Mouse (Mus musculus): Measurements from ENCODE around the gene Mrnip. TPM values are rescaled to one million over a fixed set of nuclear protein-coding genes. Genes with fewer than 3 reads are reported as not detected.

Mrnip gene
- total RNA-seq, 1 experiment from 2014 or later, result 12.9 TPM

DNA sequence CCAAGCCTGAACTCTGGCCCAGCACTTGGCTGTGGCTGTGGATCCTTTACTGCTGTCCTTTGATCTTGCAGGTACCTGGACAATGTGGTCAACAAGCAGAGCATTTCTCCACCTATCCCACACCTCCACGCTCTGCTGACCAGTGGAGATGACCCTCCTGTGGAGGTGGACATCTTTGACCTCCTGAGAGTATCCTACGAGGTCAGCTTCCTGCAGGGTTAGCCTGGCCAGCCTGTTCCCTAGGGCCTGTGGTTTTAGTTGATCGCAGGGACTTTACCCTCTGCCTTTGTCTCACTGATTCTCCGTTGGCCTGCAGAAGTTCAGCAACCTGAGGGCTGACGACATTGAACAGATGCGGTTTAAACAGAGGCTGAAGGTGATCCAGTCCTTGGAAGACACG lies 15.9 kb upstream of the Mrnip start:
- no peak for DNase-seq

DNA sequence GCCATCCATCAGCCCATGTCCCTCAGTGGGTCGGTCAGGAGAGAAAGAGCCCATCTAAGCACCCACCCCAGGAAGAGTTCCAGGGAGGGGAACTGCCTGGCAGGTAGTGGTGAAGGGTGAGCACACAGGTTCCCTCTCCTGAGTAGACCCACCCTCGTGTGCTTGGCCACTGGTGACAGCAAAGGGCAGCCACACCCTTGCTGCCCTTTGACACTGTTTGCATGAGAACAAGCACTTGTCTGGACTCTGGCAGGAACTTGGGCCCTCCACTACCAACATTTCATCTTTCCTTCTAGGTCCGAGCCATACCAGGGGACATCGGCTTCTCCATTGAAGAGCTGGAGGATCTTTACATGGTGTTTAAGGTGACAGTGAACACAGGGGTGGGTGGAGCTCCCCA lies 14.9 kb upstream of the Mrnip start:
- no peak for DNase-seq

DNA sequence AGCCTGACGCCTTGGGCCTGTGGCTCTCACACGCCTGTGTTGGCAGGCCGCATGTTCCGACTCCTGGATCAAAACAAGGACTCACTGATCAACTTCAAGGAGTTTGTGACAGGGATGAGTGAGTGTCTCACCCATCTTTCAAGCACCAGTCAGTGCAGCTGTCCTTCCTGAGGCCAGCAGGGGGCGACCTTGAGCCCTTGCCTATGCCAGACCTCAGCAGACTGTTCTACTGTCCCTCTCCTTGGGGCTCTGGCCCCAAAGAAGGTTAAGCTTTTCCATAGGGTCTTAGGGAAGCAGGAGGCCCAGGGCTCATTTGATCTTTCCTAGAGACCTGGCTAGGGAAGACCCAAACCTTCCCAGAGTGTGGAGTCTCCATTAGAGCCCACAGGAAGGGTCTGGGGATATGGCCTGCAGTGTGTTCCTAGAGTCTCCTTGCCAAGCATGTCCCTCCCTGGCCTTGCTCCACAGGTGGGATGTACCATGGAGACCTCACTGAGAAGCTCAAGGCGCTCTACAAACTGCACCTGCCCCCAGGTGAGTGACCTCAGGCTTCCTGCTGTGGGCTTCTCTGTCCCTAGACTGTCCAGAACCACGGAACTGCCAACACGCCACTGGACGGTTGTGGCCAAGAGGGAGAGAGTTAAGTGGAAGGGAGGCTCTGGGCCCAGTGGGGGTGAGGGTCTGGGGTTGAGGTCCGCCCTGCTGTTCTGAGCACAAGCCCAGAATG lies 12.5 kb upstream of the Mrnip start:
- DNase-seq, result peak; percentile 86

DNA sequence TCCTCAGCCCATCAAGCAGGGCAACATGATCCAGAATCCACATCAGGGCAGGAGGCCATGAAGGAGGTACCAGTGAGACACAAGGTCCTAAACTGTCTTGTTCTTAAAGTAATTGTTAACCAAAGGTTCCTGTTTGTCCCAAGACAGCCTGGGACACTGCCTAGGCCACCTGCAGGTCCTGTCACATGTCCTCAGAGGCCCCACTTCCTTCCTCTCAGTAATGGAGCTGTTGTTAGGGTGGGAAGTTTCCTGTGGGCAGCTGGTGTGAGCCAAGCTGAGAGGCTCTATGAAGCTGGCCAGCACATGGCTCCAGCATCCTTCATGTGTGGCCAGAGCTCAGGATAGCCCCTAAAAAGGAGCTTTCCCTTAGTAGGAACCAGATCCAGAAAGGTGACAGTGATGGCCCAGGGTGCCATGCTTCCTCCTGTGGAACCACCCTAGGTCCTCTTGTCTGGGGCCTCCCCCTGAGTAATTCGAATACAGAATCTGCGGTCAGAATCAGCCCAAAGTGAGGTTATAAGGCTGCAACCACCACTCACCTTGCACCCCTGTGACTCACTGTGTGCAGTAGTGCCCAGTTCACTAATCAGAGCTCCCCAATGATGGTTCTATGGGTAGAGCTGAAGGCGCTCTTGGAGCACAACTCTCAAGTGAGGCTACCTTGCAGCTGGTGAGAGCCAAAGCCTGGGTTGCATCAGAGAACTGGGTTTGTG lies 11.8 kb upstream of the Mrnip start:
- no peak for DNase-seq

DNA sequence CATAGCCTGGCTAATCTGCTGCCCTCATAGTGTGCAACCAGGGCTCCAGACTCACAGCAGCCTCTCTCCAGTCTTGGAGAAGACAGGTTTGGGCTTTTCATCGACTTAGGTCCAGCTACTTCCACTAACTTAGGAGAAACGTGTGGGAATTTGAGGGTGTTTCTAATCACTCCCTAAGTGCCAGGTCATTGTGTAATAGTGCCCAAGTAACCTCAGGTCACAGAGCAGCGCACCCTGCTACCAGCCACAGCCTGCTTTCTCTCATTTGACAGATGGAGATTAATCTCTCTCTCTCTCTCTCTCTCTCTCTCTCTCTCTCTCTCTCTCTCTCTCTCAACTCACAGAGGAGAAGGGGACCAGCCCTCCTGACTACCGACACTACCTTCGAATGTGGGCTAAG lies 5.9 kb upstream of the Mrnip start:
- DNase-seq, result no peak

DNA sequence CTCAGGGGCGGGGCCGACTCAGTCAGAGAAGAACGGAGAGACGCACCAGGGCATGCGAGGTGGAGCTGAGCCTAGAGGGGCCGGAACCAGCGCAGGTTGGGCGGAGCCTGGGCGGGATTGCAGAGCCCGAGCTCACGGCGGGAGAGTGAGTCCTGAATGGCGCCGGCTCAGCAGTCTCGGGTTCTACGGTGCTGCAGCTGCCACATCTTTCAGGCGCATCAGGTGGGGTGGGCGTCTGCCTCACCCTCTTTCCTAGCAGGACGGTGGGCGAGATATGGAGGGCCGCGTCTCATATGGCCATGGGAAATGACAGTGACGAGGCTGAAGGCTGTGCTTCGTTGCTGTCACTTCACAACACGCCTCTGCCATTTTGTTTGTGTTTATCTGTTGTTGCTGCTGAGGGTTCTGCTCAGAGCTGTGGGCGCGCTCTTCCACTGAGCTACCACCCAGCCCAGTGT lies 515 bp downstream of the Mrnip start:
- peak; percentile 99 for DNase-seq

DNA sequence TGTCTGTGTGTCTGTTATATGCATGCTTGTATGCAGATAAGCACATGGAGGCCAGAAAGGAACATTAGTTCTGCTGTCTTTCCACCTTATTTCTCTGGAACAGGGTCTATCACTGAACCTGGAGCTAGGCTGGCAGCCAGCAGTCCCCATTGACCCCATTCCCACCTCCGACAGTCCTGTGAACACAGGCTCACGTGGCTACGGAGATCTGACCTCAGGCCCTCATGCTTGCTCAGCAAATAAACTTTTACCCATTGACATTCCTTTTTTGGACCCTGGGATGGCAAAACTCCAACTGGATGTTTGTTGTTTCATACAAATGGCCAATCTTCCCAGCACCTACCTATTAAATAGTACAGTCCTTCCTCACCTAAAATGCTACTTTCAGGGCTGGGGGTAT lies 2.1 kb downstream of the Mrnip start:
- DNase-seq, result no peak

DNA sequence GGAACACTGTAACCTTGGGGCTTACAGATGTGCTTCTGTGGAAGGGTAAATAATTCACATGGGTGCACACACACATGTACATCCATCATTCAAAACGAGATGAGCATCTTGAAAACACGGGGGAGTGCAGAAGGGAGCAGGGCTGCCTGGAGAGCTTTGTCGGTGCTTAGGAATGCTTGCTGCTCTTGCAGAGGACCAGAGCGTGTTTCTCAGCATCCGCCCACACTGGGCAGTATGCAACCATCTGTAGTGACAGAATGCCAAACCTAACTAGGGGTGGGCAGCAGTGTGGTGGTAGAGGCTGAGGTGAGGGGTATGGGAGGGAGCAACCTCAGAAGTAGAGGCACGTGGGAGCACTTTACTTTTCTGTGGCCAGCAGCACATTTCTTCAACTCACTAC lies 2.9 kb downstream of the Mrnip start:
- DNase-seq, result no peak

DNA sequence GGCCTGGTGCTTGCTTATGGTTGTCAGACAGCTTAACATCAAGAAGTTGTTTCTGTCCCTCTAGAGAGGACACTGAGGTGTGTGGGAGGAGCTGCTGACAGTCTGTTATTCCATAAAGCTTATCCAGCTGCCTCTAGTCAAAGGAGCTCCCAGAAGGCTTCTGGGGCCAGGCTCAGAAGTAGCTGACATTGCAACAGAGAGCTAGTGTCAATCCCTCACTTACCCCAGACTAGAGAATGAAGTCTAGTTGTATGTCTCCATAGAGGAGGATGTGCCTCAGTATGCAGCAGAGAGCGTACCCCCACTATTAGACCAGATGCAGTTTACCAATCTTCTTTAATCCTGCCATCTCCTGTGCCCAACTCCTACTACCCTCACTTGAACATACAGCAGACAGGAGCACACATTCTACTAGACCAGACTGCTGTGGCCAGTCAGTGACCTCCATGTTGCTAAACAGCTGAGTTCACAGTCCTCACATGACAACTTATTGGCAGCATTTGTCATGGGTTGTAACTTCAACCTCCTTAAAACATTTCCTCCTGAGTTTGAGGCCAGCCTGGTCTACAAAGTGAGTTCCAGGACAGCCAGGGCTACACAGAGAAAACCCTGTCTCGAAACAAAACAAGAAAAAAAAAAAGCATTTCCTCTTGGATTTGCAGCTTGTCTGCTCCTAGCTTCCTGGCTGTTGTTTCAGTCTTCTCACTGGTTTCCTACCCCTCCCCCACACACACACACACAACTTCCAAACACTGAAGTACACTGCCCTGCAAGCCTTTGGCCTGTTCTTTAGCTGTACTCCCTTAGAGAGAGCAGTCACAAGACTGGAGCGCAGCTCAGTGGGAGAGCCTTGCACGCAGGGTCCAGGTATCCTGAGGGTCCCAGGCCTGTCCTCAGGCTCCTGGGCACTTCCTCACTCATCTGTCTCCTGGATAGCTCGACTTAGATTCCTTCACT lies 4.6 kb downstream of the Mrnip start:
- DNase-seq, result no peak

DNA sequence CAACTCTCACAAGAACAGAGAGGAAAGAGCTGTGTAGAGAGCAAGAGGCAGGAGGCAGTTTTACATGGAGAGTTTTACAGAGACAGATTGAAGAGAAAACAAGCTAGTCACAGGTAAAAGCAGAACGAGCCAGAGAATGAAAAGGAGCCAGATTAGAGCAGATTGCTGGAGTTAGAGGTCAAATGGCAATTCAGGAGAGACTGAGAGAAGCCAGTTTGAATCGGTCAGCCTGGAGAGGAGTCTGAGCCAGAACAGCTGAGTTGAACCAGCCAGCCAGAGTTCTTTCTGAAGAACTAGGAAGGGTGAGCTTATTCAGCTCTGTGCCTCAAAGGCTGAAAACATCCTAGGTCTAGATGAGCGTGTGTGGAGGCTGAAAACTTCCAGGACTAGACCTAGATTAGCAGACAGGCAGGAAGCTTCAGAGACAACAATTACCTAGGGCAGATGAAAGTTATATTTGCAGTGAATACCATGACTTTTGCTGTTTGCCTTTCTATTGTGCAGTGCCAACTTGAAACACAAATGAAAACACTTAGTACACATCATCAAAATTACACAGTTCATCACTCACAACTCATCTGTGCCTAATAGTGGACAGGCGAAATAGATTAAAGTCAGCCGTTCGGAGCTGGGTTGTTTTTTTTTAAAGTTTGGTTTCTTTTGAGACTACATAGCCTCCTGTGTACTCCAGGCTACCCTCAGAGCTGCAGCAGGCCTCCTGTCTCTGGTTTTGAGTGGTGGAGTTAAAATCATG lies 6.4 kb downstream of the Mrnip start:
- DNase-seq, result no peak

DNA sequence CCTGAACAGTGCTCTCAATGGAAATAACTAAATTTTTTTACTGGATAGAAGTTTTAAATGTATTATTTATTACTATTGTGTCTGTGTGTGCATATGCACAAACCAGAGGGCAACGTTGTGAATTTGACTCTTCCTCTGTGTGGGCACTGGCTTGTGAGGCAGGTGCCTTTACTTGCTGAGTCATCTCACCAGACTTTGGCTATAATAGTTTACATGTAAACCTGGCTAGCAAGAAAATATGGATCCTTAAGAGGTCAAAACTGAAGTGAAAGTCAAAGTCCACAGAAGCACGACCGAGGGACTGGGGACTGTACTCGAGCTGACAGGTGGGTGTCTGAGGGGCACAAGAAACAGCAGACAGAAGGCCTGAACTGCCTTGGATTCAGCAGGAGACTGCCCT lies 8.5 kb downstream of the Mrnip start:
- no peak for DNase-seq

DNA sequence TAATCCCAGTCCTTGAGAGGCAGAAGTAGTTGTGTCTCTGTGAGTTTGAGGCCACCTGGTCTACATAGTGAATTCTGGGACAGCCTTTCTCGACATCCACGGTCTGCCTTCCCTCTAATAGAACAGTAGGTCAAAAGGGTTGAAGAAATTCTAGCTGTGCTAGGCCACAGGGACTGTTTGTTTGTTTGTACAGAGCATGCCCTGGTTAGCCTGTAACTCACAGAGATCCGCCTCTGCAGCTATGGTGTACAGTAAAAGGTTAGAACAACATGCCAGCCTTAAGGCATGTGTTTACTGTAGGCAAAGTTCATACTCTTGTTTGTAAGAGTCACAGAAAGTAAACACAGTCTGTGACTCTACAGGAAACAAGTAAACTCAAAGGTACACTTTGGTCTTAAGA lies 10.5 kb downstream of the Mrnip start:
- no peak for DNase-seq

DNA sequence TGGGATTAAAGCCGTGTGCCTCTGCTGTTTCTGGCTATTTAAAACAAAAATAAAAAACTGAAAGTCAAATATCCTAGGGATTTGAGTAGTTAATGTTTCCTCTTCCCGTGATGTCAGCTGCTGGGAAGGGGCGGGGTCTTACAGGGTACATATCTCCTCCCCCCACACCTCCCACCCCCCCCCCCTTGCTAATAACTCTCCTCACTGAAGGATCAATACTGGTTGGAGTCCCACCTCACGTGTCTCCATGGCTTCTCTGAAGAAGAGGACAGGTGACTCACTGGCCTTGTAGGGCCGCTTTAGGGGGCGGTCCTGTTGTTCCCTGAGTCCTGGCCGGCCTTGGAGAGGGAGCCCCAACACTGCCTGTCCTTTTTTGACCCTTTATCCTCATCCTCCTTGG lies 14.4 kb downstream of the Mrnip start:
- DNase-seq, result peak; percentile 68

DNA sequence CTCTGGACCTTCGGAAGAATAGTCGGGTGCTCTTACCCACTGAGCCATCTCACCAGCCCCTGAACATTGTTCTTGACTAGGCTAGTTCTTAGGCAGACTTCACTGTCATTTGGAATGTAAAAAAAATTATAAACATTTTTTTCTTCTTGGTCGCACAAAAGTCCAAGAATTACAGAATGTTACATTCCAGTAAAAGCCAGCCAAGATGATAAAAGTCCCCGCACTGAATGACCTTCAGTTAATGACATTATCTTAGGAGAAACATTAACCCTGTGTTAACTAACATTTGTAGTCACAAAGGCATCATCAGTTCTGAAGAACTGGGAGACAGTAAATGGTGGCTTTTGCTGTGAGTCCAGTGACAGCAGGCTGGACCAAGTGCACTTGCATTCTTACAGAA lies 16.1 kb downstream of the Mrnip start:
- DNase-seq, result no peak

DNA sequence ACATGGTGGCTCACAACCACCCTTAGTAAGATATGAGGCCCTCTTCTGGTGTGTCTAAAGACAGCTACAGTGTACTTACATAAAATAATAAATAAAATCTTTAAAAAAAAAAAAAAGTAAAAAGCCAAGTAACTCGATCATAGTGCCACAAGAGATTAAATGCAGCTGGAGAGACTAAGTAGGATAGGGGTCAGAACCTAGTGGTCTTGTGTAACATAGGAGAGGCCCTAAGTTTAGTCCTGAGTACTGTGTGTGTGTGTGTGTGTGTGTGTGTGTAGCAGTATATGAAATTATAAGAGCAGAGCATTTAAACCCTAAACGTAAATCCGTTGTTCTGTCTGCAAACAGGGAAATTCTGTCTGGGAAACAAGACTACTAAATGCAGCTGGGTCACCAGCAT lies 18.0 kb downstream of the Mrnip start:
- DNase-seq, result no peak

DNA sequence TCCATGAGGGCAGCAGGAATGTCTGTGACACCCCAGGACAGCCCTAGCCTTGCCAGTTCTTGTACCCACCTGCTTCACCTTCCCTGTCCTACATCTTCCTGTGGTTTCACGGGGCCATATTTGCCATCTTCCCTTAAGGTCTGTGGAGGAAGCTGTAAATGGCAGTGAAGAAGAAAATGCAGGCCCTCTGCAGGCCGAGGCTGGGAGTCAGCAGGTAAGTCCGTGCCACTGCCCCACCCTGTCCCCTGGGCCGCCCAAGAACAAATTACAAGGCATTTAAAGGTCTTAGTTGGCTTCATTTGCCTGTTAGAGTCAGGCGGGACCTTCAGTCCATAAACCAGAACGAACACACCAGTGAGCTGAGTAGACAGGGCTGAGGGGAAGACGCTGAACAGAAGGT lies 19.8 kb downstream of the Mrnip start:
- no peak for DNase-seq

DNA sequence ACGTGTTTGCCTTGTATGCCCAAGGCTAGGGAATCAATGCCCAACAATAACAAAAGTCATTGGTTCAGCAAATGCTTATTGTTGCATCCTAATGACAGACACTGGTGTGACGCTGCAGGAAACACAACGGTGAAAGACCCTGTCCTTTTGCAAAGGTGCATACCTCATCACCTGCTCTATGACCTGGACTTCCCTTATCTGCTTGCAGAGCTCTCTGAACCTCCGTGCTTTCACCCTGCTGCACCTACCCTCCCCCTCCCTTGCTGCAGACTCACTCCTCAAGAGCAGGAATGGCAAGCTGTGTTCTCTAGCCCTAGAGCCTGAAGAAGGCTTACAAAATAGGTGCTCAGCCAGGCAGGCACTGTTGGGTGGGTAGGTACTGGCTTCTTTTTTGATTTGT lies 20.5 kb downstream of the Mrnip start:
- no peak for DNase-seq

DNA sequence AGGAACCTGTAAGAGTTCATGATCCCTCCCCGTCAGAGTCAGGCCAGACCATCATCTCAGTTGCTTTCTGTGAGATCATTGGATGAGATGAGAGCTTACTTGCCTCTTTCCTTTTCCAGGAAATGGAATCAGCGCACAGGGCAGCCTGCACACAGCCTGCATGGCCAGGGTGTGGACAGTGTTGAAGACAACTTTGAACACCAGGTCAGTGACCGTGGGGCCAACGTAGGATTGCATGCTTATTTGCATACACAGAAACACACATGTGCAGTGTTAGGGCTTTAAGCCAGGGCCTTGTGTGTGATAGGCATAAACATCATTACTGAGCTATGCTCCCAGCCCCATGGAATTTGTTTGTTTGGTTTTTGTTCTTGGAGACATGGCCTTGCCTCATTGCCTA lies 23.3 kb downstream of the Mrnip start:
- peak; percentile 3 for DNase-seq

DNA sequence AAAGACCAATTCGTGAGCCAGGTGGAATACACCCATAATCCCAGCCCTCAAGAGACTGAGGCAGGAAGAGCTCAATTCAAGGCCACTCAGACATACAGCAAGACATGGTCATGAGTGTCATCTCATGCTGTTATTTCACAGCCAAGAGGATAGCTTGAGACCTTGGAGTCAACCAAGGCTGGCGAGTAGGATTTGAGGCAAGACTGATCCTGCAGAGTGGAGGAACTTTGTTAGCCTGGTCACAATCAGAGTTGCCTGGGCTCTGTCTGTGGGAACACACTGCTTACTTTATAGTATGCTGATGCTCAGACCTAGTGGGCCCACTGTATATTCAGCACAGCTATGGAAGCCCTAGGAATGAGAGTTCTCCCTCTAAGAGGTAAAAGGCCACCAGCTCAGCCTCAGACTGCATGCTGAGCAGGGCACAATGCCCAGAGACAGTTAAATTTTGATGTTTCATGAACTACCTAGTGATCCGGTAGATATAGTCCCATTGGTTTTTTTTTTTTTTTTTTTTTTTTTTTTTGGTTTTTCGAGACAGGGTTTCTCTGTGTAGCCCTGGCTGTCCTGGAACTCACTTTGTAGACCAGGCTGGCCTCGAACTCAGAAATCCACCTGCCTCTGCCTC lies 24.1 kb downstream of the Mrnip start:
- DNase-seq, result peak; percentile 11

DNA sequence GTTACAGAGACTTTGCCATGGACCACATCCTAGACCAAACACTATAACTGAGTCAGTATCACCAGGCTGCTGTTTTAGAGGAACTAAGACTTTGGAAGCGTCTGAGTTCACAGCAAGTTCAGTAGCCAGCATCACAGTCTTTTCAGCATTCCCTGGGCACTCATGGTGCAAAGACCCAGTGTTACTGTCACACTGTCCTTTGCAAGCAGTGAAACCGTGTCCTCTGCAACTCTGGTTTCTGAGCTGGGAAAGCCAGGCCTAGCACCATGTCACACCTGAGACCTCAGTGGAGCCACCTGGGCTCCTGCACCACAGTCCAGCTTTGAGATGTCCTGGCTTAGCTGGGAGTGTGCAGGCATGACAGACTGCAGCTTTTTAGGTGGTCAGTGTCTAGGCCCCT lies 24.7 kb downstream of the Mrnip start:
- peak; percentile 11 for DNase-seq

DNA sequence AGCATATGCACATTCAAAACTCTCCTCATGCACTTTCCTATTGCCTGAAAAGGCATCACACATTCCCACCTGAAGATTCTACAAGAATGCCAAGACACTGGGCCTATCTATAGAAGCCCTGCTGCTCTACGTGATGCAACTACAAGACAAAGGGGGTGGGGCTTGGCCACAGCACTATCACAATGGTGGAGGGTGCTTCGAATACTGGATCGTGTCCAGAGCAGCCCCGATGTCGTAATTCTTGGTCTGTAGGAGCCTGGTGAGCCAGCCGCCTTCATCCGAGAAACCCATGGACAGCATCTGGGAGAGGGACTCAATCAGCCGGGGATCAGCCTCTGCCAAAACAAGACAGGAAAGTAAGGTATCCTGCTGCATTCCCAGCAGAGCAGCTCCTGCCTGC lies 26.4 kb downstream of the Mrnip start:
- DNase-seq, result peak; percentile 41

DNA sequence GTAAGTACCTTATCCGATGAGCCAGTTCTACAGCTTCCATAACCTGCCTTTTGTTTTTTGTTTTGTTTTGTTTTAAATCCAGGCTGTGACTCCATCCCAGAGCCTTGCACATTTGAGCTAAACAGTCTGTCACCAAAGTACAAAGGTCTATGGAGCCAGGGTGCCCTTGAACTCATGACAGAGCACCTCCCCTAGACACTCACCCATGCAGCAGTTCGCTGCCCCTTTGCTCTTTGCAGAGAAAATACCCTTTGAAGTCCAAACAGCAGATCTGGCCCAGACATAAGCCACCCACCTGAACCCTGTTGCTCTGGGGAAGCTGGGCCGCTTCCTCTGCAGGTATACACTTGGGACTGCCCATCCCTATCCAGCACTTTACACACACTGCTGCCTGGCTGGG lies 27.3 kb downstream of the Mrnip start:
- no peak for DNase-seq

All from adrenal gland, postnatal 14 days (tissue).